26 mouse cellular contexts compared by ENCODE assay signal in the genomic region with DNA sequence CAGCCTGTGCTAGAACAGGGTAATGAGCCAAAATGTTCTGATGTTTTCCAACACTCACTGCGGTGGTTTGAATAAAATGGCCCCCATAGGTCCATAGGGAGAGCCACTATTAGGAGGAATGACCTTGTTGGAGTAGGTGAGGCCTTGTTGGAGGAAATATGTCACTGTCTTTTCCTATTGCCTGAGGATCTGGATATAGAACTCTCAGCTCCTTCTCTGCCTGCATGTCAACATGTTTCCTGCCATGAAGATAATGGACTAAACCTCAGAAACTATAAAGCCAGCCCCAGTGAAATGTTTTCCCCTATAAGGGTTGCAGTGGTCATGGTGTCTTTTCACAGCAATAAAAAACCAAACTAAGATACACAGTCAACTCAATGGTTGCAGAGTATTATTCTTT.
"Had no signal": no experiment of that assay in that cellular context is flagged by ENCODE, and none has a peak within 500 bp of the region (broad histone marks: within the 10 kb centered on the region; RNA-seq: fewer than 3 reads in every experiment).

No protein-coding gene starts in this region.

- H3K36me3 ChIP-seq: embryonic facial prominence, embryonic 10.5 days; embryonic facial prominence, embryonic 12.5 days; embryonic facial prominence, embryonic 13.5 days; embryonic facial prominence, embryonic 15.5 days; forebrain, embryonic 10.5 days; forebrain, embryonic 12.5 days; forebrain, embryonic 15.5 days had no signal

- H3K9ac ChIP-seq: embryonic facial prominence, embryonic 12.5 days; embryonic facial prominence, embryonic 13.5 days; embryonic facial prominence, embryonic 15.5 days; forebrain, embryonic 12.5 days; forebrain, embryonic 13.5 days; forebrain, embryonic 15.5 days; forebrain, postnatal 0 days had no signal

- H3K27me3 ChIP-seq: embryonic facial prominence, embryonic 12.5 days; embryonic facial prominence, embryonic 13.5 days; embryonic facial prominence, embryonic 15.5 days; forebrain, embryonic 12.5 days; forebrain, embryonic 13.5 days; forebrain, embryonic 15.5 days had no signal

- ATAC-seq: forebrain, embryonic 13.5 days; forebrain, embryonic 14.5 days; forebrain, embryonic 15.5 days; forebrain, embryonic 16.5 days; forebrain, postnatal 0 days had no signal

- H3K4me3 ChIP-seq: embryonic facial prominence, embryonic 10.5 days; embryonic facial prominence, embryonic 12.5 days; embryonic facial prominence, embryonic 13.5 days; embryonic facial prominence, embryonic 15.5 days; erythroblast, embryonic 14.5 days; forebrain, embryonic 10.5 days; forebrain, embryonic 12.5 days; forebrain, embryonic 13.5 days; forebrain, embryonic 15.5 days; gastrocnemius, adult 2 months had no signal

- DNase-seq: cerebellum, adult 8-10 months; cerebellum, adult 9-10 months; cerebellum, adult 9-11 months; cerebellum, postnatal 10 days; cerebellum, postnatal 14 days; cerebellum, postnatal 25 days; cerebellum, postnatal 36 days; embryo, embryonic 11 days; forebrain, postnatal 0 days; gastrocnemius, adult 2 months; gastrocnemius, postnatal 10 days; gastrocnemius, postnatal 14 days; gastrocnemius, postnatal 25 days; gastrocnemius, postnatal 36 days; heart, adult 18-20 months had no signal

- H3K4me2 ChIP-seq: embryonic facial prominence, embryonic 12.5 days; embryonic facial prominence, embryonic 13.5 days; embryonic facial prominence, embryonic 15.5 days; forebrain, embryonic 12.5 days; forebrain, embryonic 13.5 days; forebrain, embryonic 15.5 days had no signal

- H3K4me1 ChIP-seq: embryonic facial prominence, embryonic 12.5 days; embryonic facial prominence, embryonic 13.5 days; embryonic facial prominence, embryonic 15.5 days; forebrain, embryonic 15.5 days had no signal

- H3K27ac ChIP-seq: embryonic facial prominence, embryonic 10.5 days; embryonic facial prominence, embryonic 12.5 days; embryonic facial prominence, embryonic 13.5 days; embryonic facial prominence, embryonic 15.5 days; forebrain, embryonic 10.5 days; forebrain, embryonic 12.5 days; forebrain, embryonic 13.5 days; forebrain, embryonic 15.5 days; gastrocnemius, adult 2 months had no signal

- H3K9me3 ChIP-seq: embryonic facial prominence, embryonic 10.5 days; embryonic facial prominence, embryonic 12.5 days; embryonic facial prominence, embryonic 13.5 days; embryonic facial prominence, embryonic 15.5 days; forebrain, embryonic 10.5 days; forebrain, embryonic 12.5 days; forebrain, embryonic 13.5 days; forebrain, embryonic 15.5 days had no signal
